Mouse (Mus musculus): ENCODE results near the gene Atad5. TPM values are rescaled to one million over a fixed set of nuclear protein-coding genes. Genes with fewer than 3 reads are reported as not detected.
A peak's percentile ranks its signal among the peaks of the same experiment; 100 is the strongest.

Gene Atad5
- total and polyA plus RNA-seq, 3 experiments: 17.1 to 66.9 (median 22.6) TPM

GRCm38 (mm10) chr11:80142872-80143271 is 53.7 kb downstream of the Atad5 start:
- Histone ChIP-seq H3K36me3 (ENCODE audit: control insufficient read depth in 1 of 2, insufficient read depth in 2 of 2, low read length in 2 of 2) (peaks cover 2 to 24% of the 10 kb centered on the region in 2 experiments; a peak in 3 of 4 replicates), H3K4me3 (ENCODE audit: control insufficient read depth in 1 of 2, insufficient read depth in 1 of 2, low read depth in 2 of 2, low read length in 2 of 2) (peak overlapping the region; percentile 77 to 78), H3K27me3 (ENCODE audit: control insufficient read depth in 1 of 2, insufficient read depth in 2 of 2, low read length in 2 of 2) (no peaks in the 10 kb centered on the region), H3K27ac (ENCODE audit: control insufficient read depth, low read depth, low read length) (no peak overlapping the region), H3K79me2 (ENCODE audit: control insufficient read depth, insufficient read depth, low read length, poor library complexity) (peaks cover 18% of the 10 kb centered on the region), H3K4me1 (ENCODE audit: control insufficient read depth in 1 of 2, insufficient read depth in 2 of 2, low read length in 2 of 2) (peaks cover 7 to 32% of the 10 kb centered on the region in 2 experiments; a peak in 3 of 4 replicates), H3K9ac (ENCODE audit: control insufficient read depth, low read depth, low read length, poor library complexity, severe bottlenecking) (peak overlapping the region; percentile 81), H3K9me3 (replicated peaks; ENCODE audit: insufficient read depth, low read length) (no peaks in the 10 kb centered on the region)
- no peak for TF ChIP-seq RAD21 (IDR thresholded peaks at IDR 0.05; ENCODE audit: low read depth, low read length)
- no peak for TF ChIP-seq KAT2A (conservative IDR thresholded peaks at IDR 0.05; ENCODE audit: low read depth, low read length)
- TF ChIP-seq CHD1 (IDR thresholded peaks at IDR 0.05; ENCODE audit: low read depth, low read length): no peak
- no peak for TF ChIP-seq CHD2 (IDR thresholded peaks at IDR 0.05; ENCODE audit: low read length)
- no peak for TF ChIP-seq MYB (IDR thresholded peaks at IDR 0.05; ENCODE audit: low read depth, low read length)
- TF ChIP-seq E2F4 (IDR thresholded peaks at IDR 0.05; ENCODE audit: borderline replicate concordance, low read depth, low read length): no peak
- no peak for TF ChIP-seq TAL1 (IDR thresholded peaks at IDR 0.05; ENCODE audit: low read length)
- no peak for DNase-seq (ENCODE audit: low read depth, low spot score)

GRCm38 (mm10) chr11:80145787-80146275 is 56.6 kb downstream of the Atad5 start:
- Histone ChIP-seq H3K4me3 (ENCODE audit: control insufficient read depth in 1 of 2, insufficient read depth in 1 of 2, low read depth in 2 of 2, low read length in 2 of 2) (peak overlapping the region; percentile 57 to 58), H3K27ac (ENCODE audit: control insufficient read depth, low read depth, low read length) (peak overlapping the region; percentile 87), H3K79me2 (ENCODE audit: control insufficient read depth, insufficient read depth, low read length, poor library complexity) (peaks cover 10% of the 10 kb centered on the region), H3K4me1 (ENCODE audit: control insufficient read depth in 1 of 2, insufficient read depth in 2 of 2, low read length in 2 of 2) (peaks cover 7 to 33% of the 10 kb centered on the region in 2 experiments; a peak in 3 of 4 replicates), H3K9me3 (replicated peaks; ENCODE audit: insufficient read depth, low read length) (no peaks in the 10 kb centered on the region), H3K9ac (ENCODE audit: control insufficient read depth, low read depth, low read length, poor library complexity, severe bottlenecking) (peak overlapping the region; percentile 74), H3K27me3 (ENCODE audit: control insufficient read depth in 1 of 2, insufficient read depth in 2 of 2, low read length in 2 of 2) (no peaks in the 10 kb centered on the region), H3K36me3 (ENCODE audit: control insufficient read depth in 1 of 2, insufficient read depth in 2 of 2, low read length in 2 of 2) (peaks cover 0 to 15% of the 10 kb centered on the region in 2 experiments; a peak in 2 of 4 replicates)
- peak; percentile 93 for DNase-seq (ENCODE audit: low read depth, low spot score)
- TF ChIP-seq MXI1 (IDR thresholded peaks at IDR 0.05; ENCODE audit: low read depth, low read length): peak; percentile 64
- TF ChIP-seq NRF1 (IDR thresholded peaks at IDR 0.05; ENCODE audit: insufficient read depth, low read depth, low read length, poor library complexity, severe bottlenecking): no peak
- TF ChIP-seq JUND (IDR thresholded peaks at IDR 0.05; ENCODE audit: low read depth, low read length): no peak
- TF ChIP-seq RCOR1 (IDR thresholded peaks at IDR 0.05; ENCODE audit: low read depth, low read length): no peak
- TF ChIP-seq TAL1 (IDR thresholded peaks at IDR 0.05; ENCODE audit: low read length): no peak
- peak; percentile 50; the same call in 1 of the 2 replicates for TF ChIP-seq ETS1 (IDR thresholded peaks at IDR 0.05; ENCODE audit: low read depth, low read length)
- TF ChIP-seq MAFK (IDR thresholded peaks at IDR 0.05; ENCODE audit: borderline replicate concordance, low read depth, low read length): no peak
- TF ChIP-seq TBP (IDR thresholded peaks at IDR 0.05; ENCODE audit: low read depth, low read length): peak; percentile 70
- TF ChIP-seq MEF2A (IDR thresholded peaks at IDR 0.05; ENCODE audit: extremely low read depth, insufficient replicate concordance, low read depth, low read length, poor library complexity, severe bottlenecking): no peak
- TF ChIP-seq TCF12 (IDR thresholded peaks at IDR 0.05; ENCODE audit: low read depth, low read length): no peak
- peak; percentile 45 to 60; a peak in 3 of 4 replicates for TF ChIP-seq POLR2A (IDR thresholded peaks at IDR 0.05; ENCODE audit: control insufficient read depth in 1 of 2, insufficient read depth in 1 of 2, low read depth in 1 of 2, low read length in 2 of 2, poor library complexity in 1 of 2)
- TF ChIP-seq HCFC1 (IDR thresholded peaks at IDR 0.05; ENCODE audit: low read depth, low read length): peak; percentile 50; the same call in 1 of the 2 replicates
- TF ChIP-seq EP300 (IDR thresholded peaks at IDR 0.05; ENCODE audit: low read depth in 1 of 2, low read length in 2 of 2): peak; percentile 42 to 62
- TF ChIP-seq MAX (IDR thresholded peaks at IDR 0.05; ENCODE audit: low read length): peak; percentile 73
- TF ChIP-seq CHD2 (IDR thresholded peaks at IDR 0.05; ENCODE audit: low read length): no peak
- no peak for TF ChIP-seq UBTF (IDR thresholded peaks at IDR 0.05; ENCODE audit: borderline replicate concordance, insufficient read depth, low read depth, low read length)
- no peak for TF ChIP-seq CTCF (IDR thresholded peaks at IDR 0.05 in 2 of 3, conservative IDR thresholded peaks at IDR 0.05 in 1 of 3; ENCODE audit: control insufficient read depth in 1 of 3, insufficient read depth in 1 of 3, low read depth in 2 of 3, low read length in 3 of 3, poor library complexity in 1 of 3, severe bottlenecking in 1 of 3)
- 0 out of 2 replicates have a peak, but pooled peaks have one; percentile 74 for TF ChIP-seq CHD1 (IDR thresholded peaks at IDR 0.05; ENCODE audit: low read depth, low read length)
- TF ChIP-seq GATA1 (IDR thresholded peaks at IDR 0.05; ENCODE audit: low read depth, low read length): no peak
- no peak for TF ChIP-seq MAZ (IDR thresholded peaks at IDR 0.05; ENCODE audit: low read depth, low read length)
- peak; percentile 58; the same call in 1 of the 2 replicates for TF ChIP-seq ELF1 (IDR thresholded peaks at IDR 0.05; ENCODE audit: low read depth, low read length)
- TF ChIP-seq SMC3 (IDR thresholded peaks at IDR 0.05; ENCODE audit: low read depth, low read length): no peak; the same call in 1 of the 2 replicates
- peak; percentile 57 for TF ChIP-seq SIN3A (IDR thresholded peaks at IDR 0.05; ENCODE audit: low read length)
- peak; percentile 57 for TF ChIP-seq NELFE (IDR thresholded peaks at IDR 0.05; ENCODE audit: low read depth, low read length)
- no peak; the same call in 1 of the 2 replicates for TF ChIP-seq KAT2A (conservative IDR thresholded peaks at IDR 0.05; ENCODE audit: low read depth, low read length)
- TF ChIP-seq ZMIZ1 (IDR thresholded peaks at IDR 0.05; ENCODE audit: low read depth, low read length): peak; percentile 65; the same call in 1 of the 2 replicates
- no peak for TF ChIP-seq POLR2AphosphoS2 (IDR thresholded peaks at IDR 0.05; ENCODE audit: low read length)
- TF ChIP-seq MYC (IDR thresholded peaks at IDR 0.05; ENCODE audit: low read depth, low read length): 0 out of 2 replicates have a peak, but pooled peaks have one; percentile 32
